Mouse (Mus musculus): Measurements from ENCODE around the gene Atf4. TPM values are rescaled to one million over a fixed set of nuclear protein-coding genes. Genes with fewer than 3 reads are reported as not detected.

Atf4 gene
- 176 and 226 TPM in 2 replicates for polyA plus RNA-seq (2012; rRNA removed)

DNA sequence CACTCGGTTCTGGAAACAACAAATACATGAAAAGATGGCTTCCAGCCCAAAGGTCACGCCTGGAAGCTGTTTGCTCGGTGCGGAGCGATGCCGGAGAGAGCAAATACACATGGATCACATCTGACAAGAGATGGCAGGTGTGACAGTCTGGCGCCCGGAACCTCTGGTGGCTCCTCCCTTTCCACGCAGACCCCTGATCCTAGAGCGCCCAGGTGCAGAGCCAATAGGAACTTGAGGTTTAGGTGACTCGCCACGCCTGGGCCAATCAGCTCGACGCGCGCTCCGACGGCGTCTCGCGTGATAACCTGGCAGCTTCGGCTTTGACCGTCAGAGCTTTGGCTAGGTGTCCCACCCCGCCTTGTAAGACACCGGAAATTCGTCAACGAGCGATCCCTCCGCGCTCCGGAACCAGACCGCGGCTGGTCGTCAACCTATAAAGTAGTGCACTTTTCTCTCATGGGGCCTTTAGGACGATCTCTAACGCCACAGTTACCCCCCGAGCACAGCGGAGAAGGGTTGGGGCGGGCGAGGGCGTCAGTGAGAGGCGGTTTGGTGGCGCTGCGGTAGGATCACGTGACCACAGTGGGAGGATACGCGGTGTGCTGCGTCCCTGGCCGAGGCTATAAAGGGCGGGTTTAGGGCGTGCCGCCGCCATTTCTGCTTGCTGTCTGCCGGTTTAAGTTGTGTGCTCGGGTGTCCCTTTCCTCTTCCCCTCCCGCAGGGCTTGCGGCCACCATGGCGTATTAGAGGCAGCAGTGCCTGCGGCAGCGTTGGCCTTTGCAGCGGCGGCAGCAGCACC is at the start of gene Atf4:
Atf4 (plus strand) TSS at position 338 of the 799 bp plus-strand sequence.
- peak; percentile 92 for DNase-seq (ENCODE audit: low read depth)

DNA sequence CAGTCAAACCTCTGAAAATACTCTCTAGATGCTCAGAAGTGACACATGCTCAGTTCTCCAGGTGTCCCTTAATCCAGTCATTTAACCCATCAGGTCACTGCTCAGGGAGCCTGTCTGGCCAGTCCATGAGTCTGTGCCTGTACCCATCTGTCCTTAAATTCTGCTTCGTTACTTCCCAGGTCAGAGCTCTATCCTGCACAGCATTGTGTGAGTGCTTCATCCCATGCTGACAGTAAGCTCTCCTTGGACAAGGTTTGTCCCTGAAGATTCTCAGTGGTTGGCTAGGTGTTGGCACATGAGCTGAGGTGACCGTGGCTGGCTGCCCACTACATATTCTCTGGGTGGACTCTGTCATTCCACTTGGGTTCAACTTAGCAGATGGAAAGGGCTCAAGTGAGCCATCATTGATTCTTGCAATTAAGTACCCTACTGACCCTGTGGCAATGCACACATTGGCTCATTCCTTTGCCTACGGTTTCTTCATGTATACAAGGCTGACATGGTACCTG is 48.9 kb upstream of the Atf4 start:
- DNase-seq (ENCODE audit: low read depth), result no peak

DNA sequence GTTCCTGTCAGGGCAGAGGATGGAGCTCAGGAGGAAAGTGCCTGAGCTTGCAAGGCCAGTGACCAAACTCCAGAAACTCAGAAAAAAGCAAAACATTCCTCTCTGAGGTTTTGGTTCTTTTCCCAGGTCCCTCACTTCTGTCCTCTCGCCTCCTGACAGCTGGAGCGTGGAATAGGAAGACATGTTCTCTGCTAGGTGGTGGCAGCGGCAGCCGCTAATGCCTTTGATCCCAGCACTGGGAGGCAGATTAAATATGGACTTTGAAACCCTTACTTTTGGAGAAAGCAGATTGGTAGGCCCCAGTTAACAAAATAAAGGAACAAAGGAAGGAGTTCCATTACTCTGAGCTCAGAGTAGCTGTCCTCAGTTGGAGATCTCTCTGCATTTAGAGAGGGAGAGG is 46.5 kb upstream of the Atf4 start:
- DNase-seq (ENCODE audit: low read depth), result no peak

DNA sequence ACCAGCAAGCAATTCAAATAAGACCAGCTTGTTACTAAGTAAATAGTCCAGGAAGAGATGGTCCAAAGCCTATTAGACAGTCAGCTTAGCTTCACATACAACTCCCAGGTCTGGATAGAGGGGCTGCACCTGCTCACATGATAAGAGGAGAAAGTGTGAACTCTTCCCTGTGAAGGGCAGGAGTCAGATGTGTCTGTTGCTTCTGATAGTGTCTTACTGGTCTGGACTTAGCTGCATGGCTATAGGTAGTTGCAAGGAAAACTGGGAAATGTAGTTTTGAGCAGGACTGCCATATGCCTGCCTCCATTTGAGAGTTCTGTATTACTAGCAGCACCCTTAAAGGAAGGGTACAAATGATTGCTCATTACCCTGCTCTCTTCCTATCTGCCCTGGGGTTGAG is 41.3 kb upstream of the Atf4 start:
- no peak for DNase-seq (ENCODE audit: low read depth)

DNA sequence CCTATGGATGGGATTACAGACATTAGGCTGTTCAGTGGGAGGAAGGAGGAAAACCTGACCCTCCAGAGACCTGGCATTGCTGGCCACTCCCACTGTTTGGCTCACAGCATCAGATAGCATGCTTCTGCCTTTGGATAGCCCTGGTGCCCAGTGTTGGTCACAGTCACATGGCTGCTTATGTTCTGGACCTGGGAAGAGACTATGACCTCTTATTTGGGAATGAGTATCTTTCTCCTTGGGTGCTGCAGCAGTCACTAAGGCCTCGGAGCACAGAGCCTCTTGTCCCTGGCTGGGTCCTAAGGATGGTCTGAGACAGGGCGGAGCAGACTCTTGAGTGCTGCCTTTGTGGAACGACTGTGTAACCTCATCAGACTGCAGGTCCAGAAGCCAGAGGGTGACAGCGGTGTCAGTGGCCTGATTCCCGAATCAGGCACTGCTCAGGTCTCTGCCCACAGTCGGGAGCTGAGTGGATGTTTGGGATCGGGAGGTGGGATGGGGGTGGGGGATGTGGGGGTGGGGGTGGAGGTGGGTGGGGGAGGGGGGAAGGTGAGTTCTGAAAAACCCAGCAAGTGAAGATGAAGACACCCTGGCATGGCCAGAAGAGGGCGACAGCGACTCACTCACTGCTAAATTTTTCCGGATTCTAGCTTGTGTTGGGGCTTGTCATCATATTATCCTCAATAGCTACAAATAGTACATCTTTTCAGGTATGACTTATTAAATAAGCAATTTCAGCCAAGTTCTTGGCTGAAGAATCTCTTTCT is 39.1 kb upstream of the Atf4 start:
- no peak for DNase-seq (ENCODE audit: low read depth)

DNA sequence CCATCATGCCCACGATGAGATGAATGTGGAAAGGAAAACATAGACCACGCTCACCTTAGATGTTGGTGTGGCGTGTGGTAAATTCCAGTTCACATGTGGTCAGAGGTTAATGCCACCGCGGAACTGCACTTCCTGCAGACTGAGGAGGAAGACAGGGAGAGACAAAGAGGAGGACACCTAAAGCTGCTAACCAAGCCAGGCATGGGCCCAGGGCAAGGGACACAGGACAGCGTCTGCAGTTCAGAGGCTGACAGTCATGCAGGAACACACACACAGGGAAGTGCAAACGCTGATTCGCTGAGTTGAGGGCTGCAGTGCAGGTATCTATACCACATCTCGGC is 38.5 kb upstream of the Atf4 start:
- no peak for DNase-seq (ENCODE audit: low read depth)

DNA sequence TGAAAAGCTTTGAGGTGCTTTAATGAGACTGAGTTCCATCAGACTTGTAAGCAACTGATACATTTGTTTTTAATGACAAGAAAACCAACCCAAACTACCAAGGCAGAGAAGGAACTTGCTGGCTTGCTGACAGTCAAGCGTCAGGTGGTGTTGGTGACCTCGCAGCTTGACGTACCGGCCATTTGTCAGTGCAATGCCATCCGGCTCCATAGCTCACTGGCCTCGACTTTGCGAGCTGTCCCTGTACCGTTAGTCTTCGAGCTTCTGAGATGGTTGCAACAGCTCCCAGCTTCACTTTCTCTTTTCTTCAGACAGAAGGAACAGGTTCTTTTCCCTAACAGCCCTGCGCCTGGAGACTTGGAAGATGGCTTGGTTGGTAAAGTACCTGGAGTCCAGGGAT is 37.5 kb upstream of the Atf4 start:
- DNase-seq (ENCODE audit: low read depth), result no peak

DNA sequence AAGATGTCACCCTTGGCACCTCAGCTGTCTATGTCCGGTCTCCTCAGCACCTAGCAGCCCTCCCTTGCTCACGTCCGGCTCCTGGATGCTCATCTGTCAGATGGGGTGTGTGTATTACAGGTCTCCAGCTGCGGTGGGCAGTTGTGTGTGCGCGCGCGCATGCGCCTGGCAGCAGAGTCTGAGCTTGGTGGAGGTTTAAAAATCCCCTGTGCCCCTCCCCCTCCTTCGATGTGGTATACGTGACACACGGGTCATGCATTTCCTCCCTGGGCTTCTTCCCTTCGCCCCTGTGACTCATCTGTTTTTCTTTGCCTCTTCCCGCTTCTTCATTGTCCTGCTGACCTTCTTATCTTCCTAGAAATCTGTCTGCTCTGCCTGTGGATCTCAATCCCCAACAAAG is 35.8 kb upstream of the Atf4 start:
- DNase-seq (ENCODE audit: low read depth), result no peak

DNA sequence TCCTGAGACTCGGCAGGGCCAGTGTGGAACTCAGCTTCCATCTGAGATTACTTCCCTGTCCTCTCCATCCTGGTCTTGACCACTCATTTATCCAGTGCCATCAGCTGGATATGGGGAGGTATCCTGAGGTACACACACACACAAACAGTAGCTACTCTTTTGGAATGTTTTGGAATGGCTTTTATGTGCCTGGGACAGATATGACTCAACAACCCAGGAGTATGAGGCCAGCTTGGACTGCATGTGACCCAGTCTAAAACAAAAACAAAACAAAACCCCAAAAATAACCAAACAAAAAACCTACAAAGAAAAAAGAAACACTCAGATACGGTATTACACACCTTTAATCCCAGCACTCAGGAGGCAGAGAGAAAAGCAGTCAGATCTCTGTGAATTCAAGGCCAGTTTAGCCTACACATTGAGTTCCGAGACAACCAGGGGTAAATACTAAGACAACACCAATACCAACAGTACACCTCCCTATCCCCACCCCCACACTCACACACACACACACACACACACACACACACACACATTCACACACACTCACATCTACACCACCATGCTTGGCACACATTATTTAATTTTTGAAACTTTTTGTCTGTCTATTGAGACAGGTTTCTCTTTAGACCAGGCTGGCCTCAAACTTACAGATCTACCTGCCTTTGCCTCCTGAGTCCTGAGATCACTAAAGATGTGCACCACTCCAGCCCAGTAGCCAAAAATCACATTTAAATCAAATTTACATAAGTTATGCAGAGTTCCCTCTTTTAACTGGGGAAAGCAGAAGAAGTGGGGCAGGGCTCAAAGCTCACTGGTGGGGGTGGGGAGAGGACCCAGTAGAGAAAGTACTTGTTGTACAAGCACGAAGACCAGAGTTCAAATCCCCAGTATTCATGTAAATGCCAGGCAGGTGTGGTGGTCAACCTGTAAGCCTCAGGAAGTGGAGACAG is 35.0 kb upstream of the Atf4 start:
- DNase-seq (ENCODE audit: low read depth), result no peak

DNA sequence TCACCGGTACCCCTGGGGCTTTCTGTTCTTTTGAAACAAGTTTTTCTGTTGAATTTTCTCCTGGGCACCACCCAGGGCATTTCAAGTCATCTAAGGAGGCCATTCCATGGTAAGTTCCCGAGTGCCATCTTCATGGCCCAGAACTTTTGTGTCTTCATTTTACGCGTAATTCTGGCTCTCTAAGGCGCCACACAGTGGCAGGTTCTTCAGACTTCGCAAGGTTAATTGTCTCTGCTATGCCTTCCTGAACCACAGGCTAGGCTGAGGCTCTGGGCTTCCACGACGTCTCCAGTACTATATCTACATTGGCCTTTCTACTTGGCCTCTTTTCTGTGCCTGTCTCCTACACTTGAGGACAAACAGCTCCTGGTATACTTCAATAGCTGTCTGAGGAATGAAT is 34.0 kb upstream of the Atf4 start:
- no peak for DNase-seq (ENCODE audit: low read depth)

DNA sequence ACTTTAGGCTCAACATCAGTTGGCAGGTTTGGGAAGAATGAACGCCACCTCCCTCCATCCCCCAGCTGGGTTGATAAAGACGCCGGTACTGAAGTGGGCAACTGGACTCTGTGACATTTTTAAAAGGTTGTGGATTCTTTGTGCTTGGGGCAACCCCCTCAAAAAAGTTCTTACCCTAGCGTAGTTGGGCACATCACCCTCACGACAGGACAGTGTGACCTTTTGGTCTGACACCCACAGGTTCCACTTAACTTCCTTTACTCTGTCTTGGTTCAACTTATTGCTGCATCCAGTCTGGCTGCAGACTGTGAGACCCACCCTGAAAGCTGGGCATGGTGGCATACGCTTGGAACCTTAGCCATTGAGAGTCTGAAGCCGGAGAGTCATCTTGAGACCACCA is 31.2 kb upstream of the Atf4 start:
- no peak for DNase-seq (ENCODE audit: low read depth)

DNA sequence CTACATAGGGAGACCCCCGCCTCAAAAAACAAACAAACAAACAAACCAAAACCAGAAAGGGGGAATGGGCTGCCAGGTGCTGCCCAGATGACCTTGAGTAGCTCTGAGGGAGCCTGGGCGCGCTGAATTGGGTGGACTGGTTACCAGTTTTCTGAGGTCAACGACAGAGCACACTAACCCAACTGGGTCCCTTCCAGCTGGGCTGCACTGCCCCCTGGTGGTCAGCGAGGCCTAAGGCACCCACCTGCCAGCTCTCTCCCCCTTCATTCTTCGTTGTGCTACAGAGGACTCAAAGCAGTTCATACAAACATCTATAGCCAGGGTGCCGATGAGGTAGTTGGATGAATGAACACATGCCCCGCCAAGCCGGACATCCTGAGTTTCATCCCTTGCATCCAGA is 29.8 kb upstream of the Atf4 start:
- no peak for DNase-seq (ENCODE audit: low read depth)

DNA sequence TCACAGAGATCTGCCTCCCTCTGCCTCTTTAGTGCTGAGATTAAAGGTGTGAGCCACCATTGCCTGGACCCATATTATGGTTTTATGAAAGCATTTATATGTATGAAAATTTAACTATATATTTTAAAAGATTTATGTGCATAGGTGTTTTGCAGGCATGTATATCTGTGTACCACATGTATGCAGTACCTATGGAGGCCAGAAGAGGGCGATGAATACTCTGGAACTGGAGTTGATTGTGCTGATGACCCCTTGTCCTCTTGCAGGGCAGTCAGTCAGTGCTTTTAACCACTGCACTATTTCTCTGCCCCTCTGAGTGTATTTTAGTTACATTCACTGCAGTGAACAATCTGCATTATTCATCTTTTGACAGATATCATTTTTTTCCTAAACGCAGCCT is 29.2 kb upstream of the Atf4 start:
- DNase-seq (ENCODE audit: low read depth), result no peak

DNA sequence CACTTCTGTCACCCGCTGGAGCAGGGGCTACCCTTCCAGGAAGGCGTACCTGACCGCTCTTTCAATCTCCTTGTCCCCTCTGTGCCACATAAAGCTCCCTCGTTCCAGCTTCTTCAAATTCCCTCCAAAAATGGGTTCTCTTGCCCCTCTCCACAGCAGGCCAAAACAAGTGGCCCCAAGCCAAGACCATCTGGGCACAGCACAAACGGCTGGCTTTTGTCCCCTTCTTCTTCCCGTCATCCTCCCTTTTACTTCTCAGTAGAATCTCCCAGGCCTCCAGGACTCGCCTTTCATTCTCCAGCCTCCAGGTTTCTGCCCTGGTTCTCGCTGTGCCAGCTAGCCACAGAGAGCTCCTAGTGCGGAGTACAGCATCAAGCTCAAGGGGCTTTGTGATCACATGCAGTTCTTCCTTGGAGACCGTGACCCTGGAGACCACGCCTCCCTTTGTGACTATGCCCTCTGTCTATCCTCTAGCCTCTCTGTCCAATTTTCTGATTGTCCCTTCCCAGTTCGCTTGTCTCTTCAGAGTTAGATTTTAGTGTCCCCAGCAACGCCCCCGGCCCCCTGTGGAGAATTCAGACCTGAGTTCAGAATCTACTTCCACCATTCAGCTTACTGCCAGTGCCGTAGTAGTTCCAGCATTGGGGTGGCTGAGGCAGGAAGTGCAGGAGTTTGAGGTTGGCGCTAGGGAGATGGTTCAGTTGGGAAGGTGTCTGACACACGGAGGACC is 26.7 kb upstream of the Atf4 start:
- DNase-seq (ENCODE audit: low read depth), result no peak

DNA sequence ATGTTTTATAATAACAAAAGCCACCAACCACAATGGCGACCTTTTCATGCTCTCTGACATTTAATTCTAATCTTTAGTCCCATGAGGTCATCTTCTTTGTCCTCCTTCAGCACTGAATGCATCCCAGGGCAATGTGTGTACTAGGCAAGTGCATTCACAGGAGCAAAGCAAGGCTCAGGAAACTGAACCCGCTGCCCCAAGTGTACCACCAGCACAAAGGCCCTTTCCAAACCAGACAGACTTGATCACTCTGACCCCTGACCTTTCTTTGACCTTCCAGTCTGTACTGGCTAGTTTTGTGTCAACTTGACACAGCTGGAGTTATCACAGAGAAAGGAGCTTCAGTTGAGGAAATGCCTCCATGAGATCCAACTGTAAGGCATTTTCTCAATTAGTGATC is 22.7 kb upstream of the Atf4 start:
- DNase-seq (ENCODE audit: low read depth), result no peak

DNA sequence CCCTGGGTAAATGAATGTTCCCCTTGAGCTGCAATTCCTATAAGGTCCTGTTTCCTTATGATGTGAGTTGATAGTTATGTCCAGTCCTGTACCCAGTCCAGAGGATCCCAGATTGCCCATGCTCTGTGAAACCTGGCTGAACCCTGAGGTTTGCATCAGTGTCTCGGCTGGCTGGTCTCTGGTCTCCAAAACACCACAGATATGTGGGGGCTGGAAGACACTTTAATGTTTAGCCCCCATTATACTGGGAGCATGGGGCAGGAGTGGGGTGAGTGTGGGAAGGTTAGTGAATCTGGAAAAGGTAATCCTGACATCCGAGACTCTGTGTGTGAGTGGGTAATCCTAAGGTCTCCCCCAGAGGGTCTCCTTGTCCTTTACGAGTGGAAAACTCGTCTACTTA is 21.9 kb upstream of the Atf4 start:
- no peak for DNase-seq (ENCODE audit: low read depth)

DNA sequence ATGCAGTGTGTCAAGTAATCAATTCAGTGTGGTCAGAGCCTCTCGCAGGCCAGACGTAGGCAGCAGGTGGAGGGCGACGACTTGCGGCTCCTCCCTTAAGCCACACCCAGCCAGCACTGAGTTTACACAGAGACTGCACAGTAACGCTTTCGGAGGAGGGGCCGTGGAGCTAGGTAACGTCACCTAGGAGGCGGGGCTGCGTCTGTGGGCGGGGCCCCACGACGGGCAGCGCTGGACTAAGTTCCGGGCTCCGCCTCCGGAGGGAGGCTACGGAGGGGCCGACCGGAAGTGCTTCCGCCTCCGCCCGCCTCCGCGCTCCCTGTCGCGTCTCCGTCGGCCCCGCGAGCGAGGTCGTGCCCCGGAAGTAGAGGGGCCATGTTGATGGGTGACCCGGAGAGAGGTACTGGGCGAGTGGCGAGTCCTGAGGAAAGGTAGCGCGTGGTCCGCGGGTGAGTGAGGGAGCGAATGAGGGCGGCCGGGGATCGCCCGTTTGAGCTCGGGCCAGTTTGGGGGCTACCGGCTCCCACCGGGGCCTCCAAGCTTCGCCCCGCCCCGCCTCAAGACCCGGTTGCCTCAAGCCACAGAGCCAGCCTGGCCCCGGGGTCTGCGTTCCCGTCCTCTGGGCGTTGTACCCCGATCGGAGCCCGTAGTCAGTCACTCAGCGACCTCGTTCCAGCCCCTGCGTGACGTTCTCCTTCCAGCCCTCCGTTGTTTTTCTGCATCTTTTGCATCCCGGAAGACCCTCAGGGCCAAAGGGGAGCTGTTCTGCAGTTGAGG is 21.1 kb upstream of the Atf4 start, which contains the start of gene Mief1:
Mief1 (plus strand) TSS at position 286 of the 777 bp plus-strand sequence.
- DNase-seq (ENCODE audit: low read depth), result peak; percentile 65

DNA sequence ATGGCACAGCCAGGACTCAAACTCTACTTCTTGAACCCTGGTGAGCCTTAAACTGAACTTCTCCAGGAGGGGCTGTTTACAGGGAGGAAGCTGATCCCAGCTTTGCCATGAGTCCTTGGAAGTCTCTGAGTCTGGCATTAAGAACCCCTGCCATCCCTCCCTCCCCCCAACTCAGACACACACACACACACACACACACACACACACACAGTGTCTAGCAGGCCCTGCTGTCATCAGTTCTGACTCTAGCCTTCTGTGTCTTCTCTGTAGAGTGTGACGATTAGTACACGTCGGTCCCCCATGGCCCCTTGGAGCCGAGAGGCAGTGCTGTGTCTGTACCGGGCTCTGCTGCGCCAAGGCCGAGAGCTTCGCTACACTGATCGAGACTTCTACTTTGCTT is 19.4 kb upstream of the Atf4 start, which contains the start of gene AC140267.1:
AC140267.1 (plus strand) TSS at position 301 of the 400 bp plus-strand sequence.
- no peak for DNase-seq (ENCODE audit: low read depth)

DNA sequence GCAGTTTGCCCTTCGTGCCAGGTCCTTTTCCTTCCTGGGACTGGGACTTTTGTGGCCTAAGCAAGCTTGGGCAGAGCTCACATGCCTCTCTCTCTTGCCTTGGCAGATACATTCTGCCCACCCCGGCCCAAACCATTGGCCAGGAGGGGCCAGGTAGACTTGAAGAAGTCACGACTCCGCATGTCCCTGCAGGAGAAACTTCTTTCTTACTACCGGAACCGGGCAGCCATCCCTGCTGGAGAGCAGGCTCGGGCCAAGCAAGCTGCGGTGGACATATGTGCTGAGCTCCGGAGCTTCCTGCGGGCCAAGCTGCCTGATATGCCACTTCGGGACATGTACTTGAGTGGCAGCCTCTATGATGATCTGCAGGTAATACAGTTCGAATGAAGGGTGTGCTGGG is 6.8 kb upstream of the Atf4 start:
- DNase-seq (ENCODE audit: low read depth), result no peak

DNA sequence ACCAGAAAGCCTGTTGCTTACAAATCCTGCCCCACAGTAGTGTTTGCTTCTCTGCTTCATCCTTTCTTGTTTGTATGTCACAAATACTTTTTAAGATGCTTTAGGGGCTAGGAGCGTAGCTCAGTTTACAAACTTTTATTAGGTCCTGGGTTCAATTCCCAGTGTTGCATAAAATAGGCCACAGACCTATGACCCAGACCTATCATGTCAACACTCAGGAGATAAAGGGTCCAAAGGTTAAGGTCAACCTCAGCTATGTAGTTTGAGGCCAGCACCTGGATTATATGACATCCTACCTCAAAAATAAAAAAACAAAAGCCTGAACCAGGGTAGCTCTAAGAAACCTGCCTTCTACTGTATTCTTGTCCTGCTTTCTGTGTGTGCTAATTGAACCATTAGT is 6.4 kb upstream of the Atf4 start:
- no peak for DNase-seq (ENCODE audit: low read depth)
